Mouse (Mus musculus) olfactory bulb, adult 2 months (tissue): ENCODE measurements at regions not wholly inside any gene's neighbourhood (a gene's known extent, or its start where the extent isn't known, plus 50 kb on each side); places are given as distances from the start of the nearest gene placed in this dataset.

Source experiments
- CTCF ChIP-seq: fragments of 200-500 bp; IDR thresholded peaks from 2 replicates; pipeline ENCODE4 v1.5.1; 2012; ENCODE audit warnings: low read depth, mild to moderate bottlenecking, low read length, moderate library complexity; ENCODE audit not compliant: insufficient read depth
- POLR2A ChIP-seq: fragments of 200-500 bp; IDR thresholded peaks from 2 replicates; pipeline ENCODE4 v1.6.1; 2012; ENCODE audit warnings: mild to moderate bottlenecking, low read depth, low read length, moderate library complexity; ENCODE audit not compliant: insufficient read depth

DNA sequence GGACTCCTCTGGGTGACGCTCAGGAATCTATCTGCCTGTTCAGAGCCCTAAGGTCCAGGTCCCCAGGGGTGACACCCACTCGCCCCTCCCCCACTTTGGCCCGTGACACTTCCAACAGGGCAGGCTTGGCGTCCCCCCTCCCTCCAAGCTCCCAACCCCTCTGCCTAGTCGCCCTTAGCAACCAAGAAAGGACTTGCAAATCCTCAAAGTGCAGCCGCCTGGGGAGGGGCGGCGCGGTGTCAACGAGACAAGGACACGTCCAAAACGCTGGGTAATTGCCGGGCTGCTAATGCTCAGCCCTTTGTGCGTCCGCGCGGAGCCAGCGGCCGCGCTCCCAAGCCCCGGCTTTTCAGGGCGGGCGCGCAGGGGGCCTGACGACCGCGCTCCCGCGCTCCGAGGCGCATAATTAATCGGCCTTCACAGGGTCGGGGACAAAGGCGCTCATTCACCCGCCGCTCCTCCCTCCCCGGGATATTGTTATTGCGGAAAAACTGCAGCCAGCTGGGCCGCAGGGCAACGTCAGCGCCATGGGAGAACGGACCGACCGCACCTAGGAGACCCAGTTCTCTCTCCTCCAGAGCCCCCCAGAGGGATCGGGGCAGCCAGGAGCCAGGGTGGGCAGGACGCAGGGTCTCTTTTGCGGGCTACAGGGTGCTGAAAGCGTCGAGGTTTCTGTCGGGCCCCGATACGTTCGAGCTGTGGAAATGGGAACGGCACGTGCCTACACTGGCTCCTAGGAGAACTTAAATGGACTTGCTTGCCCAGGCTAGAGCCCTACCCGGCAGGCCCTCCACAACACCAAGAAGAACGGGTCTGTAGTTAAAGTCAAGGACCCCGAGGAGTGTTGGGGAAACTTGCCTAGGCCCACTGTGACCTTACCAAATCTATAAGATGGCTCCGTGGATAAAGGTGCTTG, 91.1 kb downstream of the Zfp36l2 start:
- no peak for TF ChIP-seq CTCF
- TF ChIP-seq POLR2A: no peak
